Mouse (Mus musculus) limb, embryonic 11.5 days (tissue): ENCODE results near the gene Slc12a5. TPM values are rescaled to one million over a fixed set of nuclear protein-coding genes. Genes with fewer than 3 reads are reported as not detected.
A peak's percentile ranks its signal among the peaks of the same experiment; 100 is the strongest.

Experiments used
- ATAC-seq: fragments of 200-750 bp; cut with Nextera tagmentation; 2 replicates; pipeline ENCODE4 v1.8.0; 2017; ENCODE audit warnings: low read depth; ENCODE audit not compliant: insufficient number of reproducible peaks, low FRiP score, low TSS enrichment
- DNase-seq: peaks from one replicate; pipeline ENCODE4 v3.0.0-alpha.2; 2015; ENCODE audit warnings: low spot score
- H3K27ac ChIP-seq: fragments of 300-500 bp; sonication (generic); replicated peaks from 2 replicates; pipeline ENCODE4 v1.5.1; 2014; ENCODE audit warnings: low read depth, mild to moderate bottlenecking, low read length
- H3K27me3 ChIP-seq: fragments of 300-500 bp; sonication (generic); 2 replicates; pipeline ENCODE4 v1.6.1; 2014; ENCODE audit warnings: mild to moderate bottlenecking, low read length, mixed read lengths; ENCODE audit not compliant: control insufficient read depth, insufficient read depth
- H3K36me3 ChIP-seq: fragments of 300-500 bp; sonication (generic); 2 replicates; pipeline ENCODE4 v1.6.1; 2014; ENCODE audit warnings: mild to moderate bottlenecking, low read length, moderate library complexity, mixed read lengths; ENCODE audit not compliant: control insufficient read depth, insufficient read depth
- H3K4me1 ChIP-seq: fragments of 300-500 bp; sonication (generic); 2 replicates; pipeline ENCODE4 v1.6.1; 2014; ENCODE audit warnings: low read length, mixed read lengths; ENCODE audit not compliant: control insufficient read depth, insufficient read depth
- H3K4me2 ChIP-seq: fragments of 300-500 bp; sonication (generic); 2 replicates; pipeline ENCODE4 v1.6.1; 2014; ENCODE audit warnings: low read depth, mild to moderate bottlenecking, moderate library complexity; ENCODE audit not compliant: severe bottlenecking
- H3K4me3 ChIP-seq: fragments of 300-500 bp; sonication (generic); 2 replicates; pipeline ENCODE4 v1.5.1; 2014; ENCODE audit warnings: low read depth, low read length
- H3K9ac ChIP-seq: fragments of 300-500 bp; sonication (generic); 2 replicates; pipeline ENCODE4 v1.6.1; 2014; ENCODE audit warnings: mild to moderate bottlenecking, low read length
- H3K9me3 ChIP-seq: fragments of 300-500 bp; sonication (generic); 2 replicates; pipeline ENCODE4 v1.6.1; 2016; ENCODE audit warnings: low read length; ENCODE audit not compliant: control insufficient read depth
- WGBS: fragments of 180-500 bp; shearing (Covaris S2); extraction: QIAGEN DNeasy Blood & Tissue Kit; methylation state at CpG from one replicate; pipeline ENCODE4 v1.1.7; 2014; 5-methylcytosine and 5-hydroxymethylcytosine counted together
- polyA plus RNA-seq: library from polyadenylated mRNA; unstranded; fragments of >200 nt; fragmentation: Nextera tagmentation; extraction: Ambion mirVana; gene quantifications from 2 replicates; pipeline ENCODE4 v1.2.1, GENCODE M21; 2014

Gene Slc12a5
- polyA plus RNA-seq, 1 experiment from 2014 or later = 0.92 TPM

DNA sequence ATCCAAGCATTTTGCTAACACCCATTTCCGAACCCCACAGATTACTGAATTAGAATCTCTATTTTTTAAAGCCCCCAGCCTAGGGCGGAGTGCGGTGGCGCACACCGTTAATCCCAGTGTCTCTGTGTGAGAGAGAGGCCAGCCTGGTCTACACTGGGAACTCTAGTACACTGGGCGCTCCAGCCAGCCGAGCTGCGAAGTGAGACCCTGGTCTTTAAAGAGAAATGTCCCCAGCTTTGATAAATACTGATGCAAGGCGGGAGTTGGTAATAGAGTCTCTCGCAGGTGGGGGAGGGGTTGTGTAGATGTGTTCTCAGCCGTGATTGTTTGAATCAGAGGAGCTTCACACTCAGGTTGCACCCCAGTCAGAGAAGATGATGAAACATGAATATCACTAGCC lies 21.5 kb upstream of the Slc12a5 start:
- Histone ChIP-seq H3K27me3 (peaks cover 20% of the 10 kb centered on the region), H3K4me2 (peak overlapping the region; percentile 58), H3K4me1 (peaks cover 15% of the 10 kb centered on the region), H3K9ac (no peak overlapping the region; the same call in 1 of the 2 replicates), H3K4me3 (peak overlapping the region; percentile 23), H3K9me3 (no peaks in the 10 kb centered on the region), H3K27ac (no peak overlapping the region), H3K36me3 (no peaks in the 10 kb centered on the region)
- ATAC-seq = no peak
- WGBS = 3% methylated on average over 11 of the region's 11 CpGs
- no peak for DNase-seq

- no peaks in the 10 kb centered on the region for H3K36me3 ChIP-seq
- H3K4me2 ChIP-seq = peak within 1 kb of the TSS; percentile 2; the same call in 1 of the 2 replicates
- no peak within 1 kb of the TSS for H3K4me3 ChIP-seq
- H3K9me3 ChIP-seq = no peaks in the 10 kb centered on the region
- H3K9ac ChIP-seq = no peak within 1 kb of the TSS
- DNase-seq = no peak
- no peak within 1 kb of the TSS for H3K27ac ChIP-seq
- peaks cover 20% of the 10 kb centered on the region for H3K27me3 ChIP-seq
- WGBS = 23% methylated on average over 10 of the region's 10 CpGs
- no peak for ATAC-seq
- peaks cover 15% of the 10 kb centered on the region for H3K4me1 ChIP-seq
Measured at GRCm38 (mm10) chr2:164940140-164940830, 20.3 kb upstream of the Slc12a5 start, which contains the start of gene Mmp9. Mmp9 (plus strand) TSS chr2:164940780.

GRCm38 (mm10) chr2:164942692-164943290 lies 17.8 kb upstream of the Slc12a5 start:
- H3K27ac ChIP-seq = no peak overlapping the region
- no peak overlapping the region for H3K9ac ChIP-seq
- no peaks in the 10 kb centered on the region for H3K36me3 ChIP-seq
- H3K4me2 ChIP-seq = no peak overlapping the region
- H3K4me1 ChIP-seq = peaks cover 15% of the 10 kb centered on the region
- H3K9me3 ChIP-seq = no peaks in the 10 kb centered on the region
- H3K27me3 ChIP-seq = peaks cover 24% of the 10 kb centered on the region
- ATAC-seq (no peak), DNase-seq (no peak)
- WGBS = 13% methylated on average over 5 of the region's 5 CpGs
- no peak overlapping the region for H3K4me3 ChIP-seq

GRCm38 (mm10) chr2:164947506-164947905 lies 13.1 kb upstream of the Slc12a5 start:
- no peak for ATAC-seq
- no peaks in the 10 kb centered on the region for H3K36me3 ChIP-seq
- H3K4me3 ChIP-seq = no peak overlapping the region
- WGBS = 47% methylated on average over 4 of the region's 4 CpGs
- H3K27me3 ChIP-seq = peaks cover 47% of the 10 kb centered on the region
- no peak overlapping the region for H3K27ac ChIP-seq
- H3K4me2 ChIP-seq = no peak overlapping the region
- no peaks in the 10 kb centered on the region for H3K9me3 ChIP-seq
- peaks cover 5% of the 10 kb centered on the region; the same call in 1 of the 2 replicates for H3K4me1 ChIP-seq
- no peak for DNase-seq
- no peak overlapping the region for H3K9ac ChIP-seq

- H3K27ac ChIP-seq = no peak overlapping the region
- no peak overlapping the region for H3K9ac ChIP-seq
- DNase-seq = peak; percentile 47
- 7% methylated on average over 7 of the region's 7 CpGs for WGBS
- H3K4me3 ChIP-seq = no peak overlapping the region
- H3K9me3 ChIP-seq = no peaks in the 10 kb centered on the region
- H3K4me2 ChIP-seq = no peak overlapping the region
- peaks cover 47% of the 10 kb centered on the region for H3K27me3 ChIP-seq
- ATAC-seq = peak; percentile 18; the same call in 1 of the 2 replicates
- no peaks in the 10 kb centered on the region for H3K36me3 ChIP-seq
- peaks cover 5% of the 10 kb centered on the region; the same call in 1 of the 2 replicates for H3K4me1 ChIP-seq
Measured at GRCm38 (mm10) chr2:164947930-164948329, 12.7 kb upstream of the Slc12a5 start.

DNA sequence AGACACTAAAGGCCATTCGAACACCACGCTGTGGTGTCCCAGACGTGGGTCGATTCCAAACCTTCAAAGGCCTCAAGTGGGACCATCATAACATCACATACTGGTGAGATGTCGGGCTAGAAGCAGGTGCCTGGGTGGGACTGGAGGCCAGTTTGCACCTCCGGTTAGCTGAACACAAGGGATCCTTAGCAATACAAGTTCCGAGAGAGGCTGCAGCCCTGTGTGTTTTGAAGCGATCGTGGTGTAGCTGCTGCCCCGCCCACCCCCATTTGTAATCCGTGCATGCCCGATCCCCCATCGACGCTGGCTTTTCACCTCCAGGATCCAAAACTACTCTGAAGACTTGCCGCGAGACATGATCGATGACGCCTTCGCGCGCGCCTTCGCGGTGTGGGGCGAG lies 11.6 kb upstream of the Slc12a5 start:
- Histone ChIP-seq H3K36me3 (no peaks in the 10 kb centered on the region), H3K4me1 (peaks cover 5% of the 10 kb centered on the region; the same call in 1 of the 2 replicates), H3K9ac (no peak overlapping the region), H3K27me3 (peaks cover 49% of the 10 kb centered on the region), H3K27ac (no peak overlapping the region), H3K9me3 (no peaks in the 10 kb centered on the region), H3K4me2 (peak overlapping the region; percentile 33; the same call in 1 of the 2 replicates), H3K4me3 (no peak overlapping the region)
- 8% methylated on average over 25 of the region's 25 CpGs for WGBS
- no peak for DNase-seq
- ATAC-seq = no peak

- H3K36me3 ChIP-seq = no peaks in the 10 kb centered on the region
- H3K27ac ChIP-seq = no peak overlapping the region
- WGBS = 24% methylated on average over 13 of the region's 13 CpGs
- H3K4me3 ChIP-seq = no peak overlapping the region
- ATAC-seq (no peak), DNase-seq (peak; percentile 52)
- H3K9ac ChIP-seq = no peak overlapping the region
- H3K9me3 ChIP-seq = no peaks in the 10 kb centered on the region
- no peak overlapping the region for H3K4me2 ChIP-seq
- peaks cover 49% of the 10 kb centered on the region for H3K27me3 ChIP-seq
- H3K4me1 ChIP-seq = peaks cover 5% of the 10 kb centered on the region; the same call in 1 of the 2 replicates
Measured at GRCm38 (mm10) chr2:164950501-164950900, 10.1 kb upstream of the Slc12a5 start.

DNA sequence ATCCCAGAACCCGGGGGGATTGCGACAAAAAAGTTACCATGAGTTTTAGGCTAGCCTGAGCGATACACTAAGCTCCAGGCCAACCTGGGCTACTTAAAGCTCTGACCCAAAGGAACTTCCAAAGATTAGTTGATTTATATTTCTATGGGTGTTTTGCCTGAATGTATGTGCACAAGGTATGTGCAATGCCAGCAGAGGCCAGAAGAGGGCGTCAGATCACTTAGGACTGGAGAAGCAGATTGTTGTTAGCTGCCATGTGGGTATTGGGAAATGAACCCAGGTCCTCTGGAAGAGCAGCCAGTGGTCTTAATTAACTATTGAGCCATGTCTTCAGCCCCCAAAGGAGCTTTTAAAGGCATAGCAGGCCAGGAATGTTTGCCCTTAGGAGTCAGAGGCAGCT lies 8.9 kb upstream of the Slc12a5 start:
- peaks cover 5% of the 10 kb centered on the region; the same call in 1 of the 2 replicates for H3K4me1 ChIP-seq
- H3K9ac ChIP-seq = no peak overlapping the region
- H3K4me3 ChIP-seq = no peak overlapping the region
- H3K27me3 ChIP-seq = peaks cover 49% of the 10 kb centered on the region
- ATAC-seq (no peak), DNase-seq (no peak)
- H3K36me3 ChIP-seq = no peaks in the 10 kb centered on the region
- H3K4me2 ChIP-seq = no peak overlapping the region
- WGBS = 83% methylated on average over 4 of the region's 4 CpGs
- no peak overlapping the region for H3K27ac ChIP-seq
- H3K9me3 ChIP-seq = no peaks in the 10 kb centered on the region
